Mouse (Mus musculus) ES-E14 (cell line): ENCODE measurements at regions not wholly inside any gene's neighbourhood (a gene's known extent, or its start where the extent isn't known, plus 50 kb on each side); places are given as distances from the start of the nearest gene placed in this dataset.

Experiments
- CHD2 ChIP-seq: IDR thresholded peaks from 2 replicates; pipeline ENCODE4 v1.6.1; 2014; ENCODE audit warnings: mild to moderate bottlenecking, low read depth, low read length, inconsistent platforms
- HCFC1 ChIP-seq: IDR thresholded peaks from 2 replicates; pipeline ENCODE4 v1.6.1; 2012; ENCODE audit warnings: low read length, inconsistent platforms, borderline replicate concordance; ENCODE audit not compliant: insufficient read depth
- MAFK ChIP-seq: IDR thresholded peaks from 2 replicates; pipeline ENCODE4 v1.6.1; 2014; ENCODE audit warnings: mild to moderate bottlenecking, low read depth, low read length, inconsistent platforms; ENCODE audit not compliant: insufficient read depth
- ZC3H11A ChIP-seq: IDR thresholded peaks from 2 replicates; pipeline ENCODE4 v1.6.1; 2012; ENCODE audit warnings: low read depth, mild to moderate bottlenecking, inconsistent platforms, low read length, borderline replicate concordance
- ZNF384 ChIP-seq: IDR thresholded peaks from 2 replicates; pipeline ENCODE4 v1.6.1; 2012; ENCODE audit warnings: low read depth, low read length, inconsistent platforms

GRCm38 (mm10) chr12:35203398-35203797 lies 156.4 kb downstream of the Snx13 start:
- no peak for TF ChIP-seq ZNF384
- no peak for TF ChIP-seq MAFK
- no peak for TF ChIP-seq ZC3H11A
- no peak for TF ChIP-seq CHD2
- TF ChIP-seq HCFC1 = no peak
